Mouse (Mus musculus) cortical plate, adult 2 months (tissue): ENCODE measurements at regions not wholly inside any gene's neighbourhood (a gene's known extent, or its start where the extent isn't known, plus 50 kb on each side); places are given as distances from the start of the nearest gene placed in this dataset.

Source experiments
- CTCF ChIP-seq: fragments of 200-500 bp; IDR thresholded peaks from 2 replicates; pipeline ENCODE4 v1.5.1; 2011; ENCODE audit warnings: mild to moderate bottlenecking, control low read depth, low read length; ENCODE audit not compliant: insufficient read depth; ENCODE audit errors: extremely low read depth
- POLR2A ChIP-seq: fragments of 200-500 bp; IDR thresholded peaks from 2 replicates; pipeline ENCODE4 v1.6.1; 2011; ENCODE audit warnings: mild to moderate bottlenecking, low read length, control low read depth; ENCODE audit not compliant: insufficient read depth; ENCODE audit errors: extremely low read depth

DNA sequence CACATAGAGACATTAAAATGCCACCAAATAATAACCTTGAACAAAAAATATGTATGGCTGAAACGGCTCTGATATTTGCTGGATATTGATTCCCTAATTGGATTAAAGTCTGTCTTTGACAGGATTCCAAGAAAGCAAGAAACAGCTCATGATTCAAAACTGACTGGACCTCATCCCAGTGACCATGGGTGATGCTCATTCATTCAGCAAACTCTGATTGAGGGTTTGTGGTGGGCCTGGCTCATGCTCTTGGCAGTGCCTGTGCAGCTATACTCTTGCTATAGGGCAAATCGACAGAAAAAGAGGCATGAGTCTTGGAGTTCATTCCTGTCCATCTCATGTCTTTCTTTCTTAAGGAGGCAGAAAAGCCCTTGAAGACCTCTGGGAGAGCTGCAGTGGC is 98.7 kb downstream of the Otol1 start:
- TF ChIP-seq CTCF (no peak), POLR2A (no peak)
